Mouse (Mus musculus) hindbrain, embryonic 14.5 days (tissue): Measurements from ENCODE around the gene Gm20518. TPM values are rescaled to one million over a fixed set of nuclear protein-coding genes. Genes with fewer than 3 reads are reported as not detected.
A peak's percentile ranks its signal among the peaks of the same experiment; 100 is the strongest.

Experiments used
- ATAC-seq: fragments of 200-750 bp; cut with Nextera tagmentation; 2 replicates; pipeline ENCODE4 v1.8.0; 2017; ENCODE audit warnings: moderate number of reproducible peaks, mild to moderate bottlenecking, moderate TSS enrichment, moderate library complexity; ENCODE audit not compliant: low FRiP score
- DNase-seq: peaks from one replicate; pipeline ENCODE4 v3.0.0-alpha.2; 2015; ENCODE audit warnings: low spot score
- H3K27ac ChIP-seq: fragments of 300-500 bp; sonication (generic); 2 replicates; pipeline ENCODE4 v1.5.1; 2014; ENCODE audit warnings: mild to moderate bottlenecking, moderate library complexity
- H3K27me3 ChIP-seq: fragments of 300-500 bp; sonication (generic); 2 replicates; pipeline ENCODE4 v1.6.1; 2014; ENCODE audit warnings: mild to moderate bottlenecking, low read length, mixed read lengths; ENCODE audit not compliant: control insufficient read depth, insufficient read depth
- H3K36me3 ChIP-seq: fragments of 300-500 bp; sonication (generic); replicated peaks from 2 replicates; pipeline ENCODE4 v1.6.1; 2014; ENCODE audit not compliant: control insufficient read depth, insufficient read depth
- H3K4me1 ChIP-seq: fragments of 300-500 bp; sonication (generic); replicated peaks from 2 replicates; pipeline ENCODE4 v1.6.1; 2014; ENCODE audit warnings: antibody characterized with exemption, low read length, mixed read lengths; ENCODE audit not compliant: control insufficient read depth, insufficient read depth
- H3K4me2 ChIP-seq: fragments of 300-500 bp; sonication (generic); replicated peaks from 2 replicates; pipeline ENCODE4 v1.6.1; 2014; ENCODE audit warnings: mild to moderate bottlenecking, moderate library complexity
- H3K4me3 ChIP-seq: fragments of 300-500 bp; sonication (generic); replicated peaks from 2 replicates; pipeline ENCODE4 v1.5.1; 2014; ENCODE audit warnings: mild to moderate bottlenecking, low read length
- H3K9ac ChIP-seq: fragments of 300-500 bp; sonication (generic); 2 replicates; pipeline ENCODE4 v1.6.1; 2014
- H3K9me3 ChIP-seq: fragments of 300-500 bp; sonication (generic); 2 replicates; pipeline ENCODE4 v1.6.1; 2016; ENCODE audit warnings: low read length; ENCODE audit not compliant: control insufficient read depth
- WGBS: fragments of 180-500 bp; shearing (Covaris S2); extraction: QIAGEN DNeasy Blood & Tissue Kit; methylation state at CpG from one replicate; pipeline ENCODE4 v1.1.7; 2014; 5-methylcytosine and 5-hydroxymethylcytosine counted together
- polyA plus RNA-seq: library from polyadenylated mRNA; unstranded; fragments of >200 nt; fragmentation: Nextera tagmentation; extraction: Ambion mirVana; gene quantifications from 2 replicates; pipeline ENCODE4 v1.2.1, GENCODE M21; 2014

Gene Gm20518
- polyA plus RNA-seq, 1 experiment from 2014 or later = 0.48 TPM

DNA sequence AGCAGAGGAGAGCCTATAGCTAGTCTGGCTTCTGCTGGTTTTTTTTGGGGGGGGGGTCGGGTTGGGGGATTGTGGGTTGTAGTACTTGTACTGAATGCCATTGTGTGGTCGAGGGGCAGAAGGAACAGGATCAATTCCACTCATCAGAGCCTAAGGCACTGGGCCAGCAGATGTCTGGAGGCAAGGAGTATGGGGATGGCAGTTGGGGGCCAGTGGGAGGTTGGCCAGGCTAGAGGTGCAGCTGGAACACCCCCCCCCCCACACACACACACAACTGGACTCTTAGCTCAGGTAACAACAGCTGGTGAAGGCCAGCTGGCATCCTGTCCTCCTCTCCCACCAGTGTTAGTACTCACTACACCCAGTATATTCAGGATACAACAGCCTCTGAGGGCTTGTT, 37.7 kb upstream of the Gm20518 start:
- H3K27ac ChIP-seq = peak overlapping the region; percentile 82; the same call in 1 of the 2 replicates
- no peak for DNase-seq
- H3K27me3 ChIP-seq = no peaks in the 10 kb centered on the region
- WGBS = 14% methylated on average over 2 of the region's 2 CpGs
- no peak overlapping the region for H3K9ac ChIP-seq
- no peaks in the 10 kb centered on the region for H3K9me3 ChIP-seq
- H3K36me3 ChIP-seq = peaks cover 20% of the 10 kb centered on the region
- no peak overlapping the region for H3K4me3 ChIP-seq
- peak; percentile 0; the same call in 1 of the 2 replicates for ATAC-seq
- no peak overlapping the region for H3K4me2 ChIP-seq
- peaks cover 13% of the 10 kb centered on the region for H3K4me1 ChIP-seq

DNA sequence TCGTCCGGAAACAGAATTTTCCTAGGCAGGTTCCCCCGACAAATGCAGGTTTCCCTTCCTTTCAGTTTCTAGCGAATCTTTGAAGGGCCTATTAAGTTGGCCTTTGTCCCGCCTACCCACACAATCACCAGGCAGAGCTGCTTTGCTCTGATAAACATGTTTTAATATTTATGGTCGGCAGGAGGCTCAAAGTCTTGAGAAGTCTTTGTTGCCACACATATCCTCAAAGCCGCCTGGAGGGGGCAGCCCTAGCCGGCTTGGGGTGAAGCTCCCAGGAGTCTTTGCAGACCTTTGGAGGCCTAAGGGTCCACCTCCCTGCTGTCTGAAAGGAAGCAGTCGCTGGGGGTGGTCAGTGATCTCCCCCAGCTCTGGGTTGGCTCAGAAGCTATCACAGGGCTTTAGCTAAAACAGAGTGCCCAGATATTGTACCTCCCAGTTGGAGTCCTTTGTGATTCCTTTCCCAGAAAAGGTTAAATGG, 37.2 kb upstream of the Gm20518 start:
- peak overlapping the region; percentile 85 for H3K4me2 ChIP-seq
- DNase-seq (peak; percentile 77), ATAC-seq (peak; percentile 49)
- H3K9me3 ChIP-seq = no peaks in the 10 kb centered on the region
- H3K4me1 ChIP-seq = peaks cover 13% of the 10 kb centered on the region
- peak overlapping the region; percentile 82 for H3K27ac ChIP-seq
- WGBS = under 1% methylated on average over 9 of the region's 9 CpGs
- peak overlapping the region; percentile 92 for H3K9ac ChIP-seq
- peaks cover 20% of the 10 kb centered on the region for H3K36me3 ChIP-seq
- no peaks in the 10 kb centered on the region for H3K27me3 ChIP-seq
- peak overlapping the region; percentile 54 for H3K4me3 ChIP-seq

DNA sequence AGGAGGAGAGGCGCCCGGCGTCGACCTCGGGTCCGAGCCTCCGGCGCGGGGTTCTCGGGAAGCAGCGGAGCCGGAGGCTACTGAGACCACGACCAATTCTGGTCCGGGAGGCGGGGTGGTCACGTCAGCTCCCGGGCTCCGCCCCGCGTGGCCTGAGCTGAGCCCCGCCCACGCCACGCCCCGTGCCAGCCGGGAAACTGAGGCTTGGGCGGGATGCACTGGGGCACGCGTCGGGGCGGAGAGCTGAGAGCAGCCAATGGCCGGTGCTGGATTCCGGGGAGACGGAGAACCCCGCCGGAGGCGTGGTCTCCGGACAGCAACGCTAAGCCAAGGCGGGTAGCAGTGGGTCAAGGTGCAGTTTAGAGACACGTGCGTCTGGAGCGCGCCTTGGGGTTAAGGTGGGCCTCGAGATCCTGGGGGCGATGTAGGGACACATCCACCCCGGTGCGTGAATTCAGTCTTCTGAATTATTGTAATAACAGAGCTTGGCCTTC, 36.7 kb upstream of the Gm20518 start, which contains the start of gene Slc25a1:
TSS of gene Slc25a1 (minus strand) at position 133 of the 494 bp plus-strand sequence.
- peak; percentile 73 for DNase-seq
- Histone ChIP-seq H3K9me3 (no peaks in the 10 kb centered on the region), H3K4me2 (peak within 1 kb of the TSS; percentile 85), H3K27me3 (no peaks in the 10 kb centered on the region), H3K4me3 (peak within 1 kb of the TSS; percentile 54), H3K36me3 (peaks cover 20% of the 10 kb centered on the region), H3K27ac (peak within 1 kb of the TSS; percentile 82), H3K4me1 (peaks cover 13% of the 10 kb centered on the region), H3K9ac (peak within 1 kb of the TSS; percentile 92)
- under 1% methylated on average over 47 of the region's 47 CpGs for WGBS
- peak; percentile 73 for ATAC-seq

DNA sequence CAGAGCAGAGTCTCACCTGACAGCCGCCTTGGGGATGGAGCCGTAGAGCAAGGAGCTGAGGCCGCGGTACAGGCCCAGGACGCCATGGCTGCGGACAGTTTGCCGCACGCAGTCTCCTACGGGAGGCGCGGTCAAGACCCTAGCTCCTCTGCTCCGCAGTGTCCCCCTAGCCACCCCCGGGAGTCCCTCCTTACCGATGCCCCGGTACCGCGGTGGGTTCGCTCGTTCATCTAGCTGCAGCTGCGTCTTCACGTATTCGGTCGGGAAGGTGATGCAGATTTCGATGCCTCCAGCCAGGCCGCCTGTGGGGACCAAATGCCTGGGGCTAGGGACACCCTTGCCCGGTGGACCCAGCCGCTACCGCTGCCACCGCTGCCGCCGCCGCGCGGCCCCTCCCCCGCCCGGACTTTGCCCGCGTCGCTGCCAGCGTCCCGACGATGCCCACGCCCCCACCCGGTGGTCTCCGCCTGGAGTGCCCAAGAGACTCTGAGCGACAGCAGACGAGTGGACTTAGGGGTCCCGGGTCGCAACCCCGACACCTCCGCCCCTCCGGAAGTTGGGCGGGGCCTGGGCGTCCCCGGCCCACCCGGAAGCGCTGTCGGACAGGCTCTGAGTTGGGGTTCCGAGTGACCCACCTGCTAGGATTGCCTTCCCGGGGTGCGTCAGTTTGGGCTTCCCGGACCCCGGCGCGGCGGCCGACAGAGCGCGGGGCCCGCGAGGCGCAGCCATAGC, 36.0 kb upstream of the Gm20518 start:
- ATAC-seq (peak; percentile 31), DNase-seq (no peak)
- H3K27ac ChIP-seq = peak overlapping the region; percentile 82
- H3K4me1 ChIP-seq = peaks cover 18% of the 10 kb centered on the region
- WGBS = under 1% methylated on average over 69 of the region's 72 CpGs
- H3K36me3 ChIP-seq = peaks cover 20% of the 10 kb centered on the region
- peak overlapping the region; percentile 85 for H3K4me2 ChIP-seq
- H3K27me3 ChIP-seq = no peaks in the 10 kb centered on the region
- peak overlapping the region; percentile 92 for H3K9ac ChIP-seq
- no peaks in the 10 kb centered on the region for H3K9me3 ChIP-seq
- peak overlapping the region; percentile 54 for H3K4me3 ChIP-seq

- Histone ChIP-seq H3K27me3 (peaks cover 23% of the 10 kb centered on the region), H3K27ac (peak overlapping the region; percentile 93), H3K36me3 (peaks cover 20% of the 10 kb centered on the region), H3K9me3 (no peaks in the 10 kb centered on the region), H3K9ac (peak overlapping the region; percentile 98), H3K4me1 (peaks cover 25% of the 10 kb centered on the region), H3K4me2 (peak overlapping the region; percentile 72), H3K4me3 (peak overlapping the region; percentile 88)
- peak; percentile 44 for DNase-seq
- 1% methylated on average over 14 of the region's 14 CpGs for WGBS
- ATAC-seq = peak; percentile 7; the same call in 1 of the 2 replicates
Measured at GRCm38 (mm10) chr16:17922163-17922538, 30.7 kb upstream of the Gm20518 start.

DNA sequence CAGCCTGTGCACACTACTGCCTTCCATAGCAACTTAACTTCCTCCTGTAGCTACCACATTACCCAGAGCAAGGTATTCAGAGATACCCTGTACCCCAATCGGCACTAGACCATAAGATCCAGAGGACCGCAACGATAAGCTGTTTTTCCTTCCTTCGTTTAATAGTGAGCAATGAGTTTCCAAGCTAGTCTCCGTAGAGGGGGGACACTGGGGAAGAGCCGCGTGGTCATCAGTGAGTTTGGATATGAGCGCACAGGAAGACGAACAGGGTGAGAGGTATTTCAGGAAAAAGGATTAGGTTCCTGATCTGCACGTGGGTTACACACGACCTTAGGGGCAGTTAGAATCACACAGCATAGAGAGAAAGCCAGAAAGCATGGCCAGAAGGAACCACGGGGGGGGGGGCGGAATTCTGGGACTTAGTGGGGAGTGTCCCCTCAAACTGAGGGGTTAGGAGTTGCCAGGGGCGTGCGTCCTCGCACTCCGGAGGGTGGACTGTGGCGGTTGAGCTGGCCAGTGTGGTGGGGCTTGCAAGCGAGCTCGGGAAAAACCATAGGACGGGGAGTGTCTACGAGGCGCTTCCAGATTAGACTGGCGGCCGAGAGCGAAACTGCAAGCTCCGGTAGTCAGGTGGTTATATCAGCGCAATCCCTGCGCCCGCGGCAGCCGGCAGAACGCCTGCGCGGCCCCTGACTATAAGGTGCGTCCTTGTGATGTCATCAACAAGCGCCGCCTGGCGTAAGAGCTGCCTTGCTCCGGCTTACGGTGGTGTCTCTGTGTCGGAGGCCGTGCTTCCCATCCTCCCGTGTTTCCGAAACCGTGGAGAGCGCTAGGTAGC, 30.1 kb upstream of the Gm20518 start:
- H3K27ac ChIP-seq = peak overlapping the region; percentile 93
- H3K4me2 ChIP-seq = peak overlapping the region; percentile 72
- peak; percentile 94 for ATAC-seq
- peak; percentile 100 for DNase-seq
- peak overlapping the region; percentile 88 for H3K4me3 ChIP-seq
- H3K36me3 ChIP-seq = peaks cover 20% of the 10 kb centered on the region
- peak overlapping the region; percentile 98 for H3K9ac ChIP-seq
- H3K27me3 ChIP-seq = peaks cover 29% of the 10 kb centered on the region
- H3K9me3 ChIP-seq = no peaks in the 10 kb centered on the region
- 2% methylated on average over 46 of the region's 47 CpGs for WGBS
- H3K4me1 ChIP-seq = peaks cover 19% of the 10 kb centered on the region

- Histone ChIP-seq H3K9me3 (no peaks in the 10 kb centered on the region), H3K4me1 (peaks cover 16% of the 10 kb centered on the region), H3K27me3 (peaks cover 39% of the 10 kb centered on the region), H3K4me3 (0 out of 2 replicates have a peak overlapping the region, but pooled peaks have one; percentile 88), H3K9ac (peak overlapping the region; percentile 98), H3K4me2 (peak overlapping the region; percentile 72; the same call in 1 of the 2 replicates), H3K36me3 (peaks cover 11% of the 10 kb centered on the region), H3K27ac (no peak overlapping the region)
- no peak for ATAC-seq
- no peak for DNase-seq
- whole genome bisulfite sequencing = 9% methylated on average over 20 of the region's 20 CpGs
Measured at GRCm38 (mm10) chr16:17920586-17920985, 29.1 kb upstream of the Gm20518 start.

GRCm38 (mm10) chr16:17914307-17915249, 23.1 kb upstream of the Gm20518 start, which contains the start of gene Gsc2:
Gene Gsc2, minus strand, starts transcription at chr16:17915059.
- Histone ChIP-seq H3K27ac (no peak within 1 kb of the TSS), H3K4me3 (peak within 1 kb of the TSS; percentile 29), H3K4me2 (peak within 1 kb of the TSS; percentile 50), H3K36me3 (no peaks in the 10 kb centered on the region), H3K4me1 (peaks cover 10% of the 10 kb centered on the region), H3K9me3 (no peaks in the 10 kb centered on the region), H3K9ac (0 out of 2 replicates have a peak within 1 kb of the TSS, but pooled peaks have one; percentile 18), H3K27me3 (peaks cover 71% of the 10 kb centered on the region)
- no peak for ATAC-seq
- WGBS = under 1% methylated on average over 105 of the region's 106 CpGs
- no peak for DNase-seq
